Mouse (Mus musculus) forebrain, postnatal 0 days (tissue): Measurements from ENCODE around the gene Utf1. TPM values are rescaled to one million over a fixed set of nuclear protein-coding genes. Genes with fewer than 3 reads are reported as not detected.

Experiments used
- ATAC-seq: fragments of 200-750 bp; cut with Nextera tagmentation; 2 replicates; pipeline ENCODE4 v1.8.0; 2017; ENCODE audit warnings: mild to moderate bottlenecking, moderate library complexity
- DNase-seq: peaks from one replicate; pipeline ENCODE4 v3.0.0-alpha.2; 2015
- H3K27ac ChIP-seq: fragments of 300-500 bp; sonication (generic); 2 replicates; pipeline ENCODE4 v1.5.1; 2014; ENCODE audit warnings: low read depth, mild to moderate bottlenecking, antibody characterized with exemption, low read length, moderate library complexity, mixed read lengths
- H3K27me3 ChIP-seq: fragments of 300-500 bp; sonication (generic); 2 replicates; pipeline ENCODE4 v1.6.1; 2014; ENCODE audit warnings: mild to moderate bottlenecking, low read length, mixed read lengths; ENCODE audit not compliant: insufficient read depth
- H3K36me3 ChIP-seq: fragments of 300-500 bp; sonication (generic); 2 replicates; pipeline ENCODE4 v1.6.1; 2014; ENCODE audit warnings: mild to moderate bottlenecking, moderate library complexity; ENCODE audit not compliant: insufficient read depth
- H3K4me1 ChIP-seq: fragments of 300-500 bp; sonication (generic); 2 replicates; pipeline ENCODE4 v1.6.1; 2014; ENCODE audit warnings: antibody characterized with exemption; ENCODE audit not compliant: insufficient read depth
- H3K4me2 ChIP-seq: fragments of 300-500 bp; sonication (generic); 2 replicates; pipeline ENCODE4 v1.6.1; 2014; ENCODE audit warnings: low read depth, mild to moderate bottlenecking, moderate library complexity
- H3K4me3 ChIP-seq: fragments of 300-500 bp; sonication (generic); 2 replicates; pipeline ENCODE4 v1.5.1; 2014; ENCODE audit warnings: low read depth, low read length, mixed read lengths
- H3K9ac ChIP-seq: fragments of 300-500 bp; sonication (generic); 2 replicates; pipeline ENCODE4 v1.6.1; 2014; ENCODE audit warnings: mild to moderate bottlenecking
- H3K9me3 ChIP-seq: fragments of 300-500 bp; sonication (generic); 2 replicates; pipeline ENCODE4 v1.6.1; 2016; ENCODE audit warnings: low read length
- CTCF ChIP-seq: sonication (generic); IDR thresholded peaks from 2 replicates; pipeline ENCODE4 v1.5.1; 2016; ENCODE audit warnings: antibody characterized with exemption, control low read depth, low read depth
- WGBS: fragments of 180-500 bp; shearing (Covaris S2); extraction: QIAGEN DNeasy Blood & Tissue Kit; methylation state at CpG from one replicate; pipeline ENCODE4 v1.1.7; 2014; 5-methylcytosine and 5-hydroxymethylcytosine counted together
- microRNA counts: library from miRNA; unstranded; fragments of <30 nt; microRNA quantifications from one replicate; lab custom pipeline; 2015
- microRNA-seq, 2 experiments: library from miRNA; unstranded; fragments of <30 nt; microRNA quantifications; one replicate each; pipeline ENCODE4; 2016
- polyA plus RNA-seq: library from polyadenylated mRNA; unstranded; fragments of >200 nt; fragmentation: Nextera tagmentation; extraction: Ambion mirVana; gene quantifications from 2 replicates; pipeline ENCODE4 v1.2.1, GENCODE M21; 2015
- total RNA-seq: library from RNA; depleted of rRNA; stranded (reverse); fragments of >200 nt; gene quantifications from 2 replicates; pipeline ENCODE4 v1.2.3, GENCODE M21; 2014; rRNA removed

Gene Utf1
- total and polyA plus RNA-seq, 2 experiments from 2014 or later: not detected

GRCm38 (mm10) chr7:139994202-139994601 is 50.6 kb downstream of the Utf1 start:
- no peaks in the 10 kb centered on the region for H3K4me1 ChIP-seq
- no peak overlapping the region for H3K4me2 ChIP-seq
- H3K4me3 ChIP-seq: no peak overlapping the region
- H3K27me3 ChIP-seq: no peaks in the 10 kb centered on the region
- no peak overlapping the region for H3K9ac ChIP-seq
- peaks cover 41% of the 10 kb centered on the region for H3K36me3 ChIP-seq
- WGBS: 68% methylated on average over 4 of the region's 4 CpGs
- ATAC-seq (no peak), DNase-seq (no peak)
- no peak overlapping the region for H3K27ac ChIP-seq
- H3K9me3 ChIP-seq: no peaks in the 10 kb centered on the region
- no peak for TF ChIP-seq CTCF

GRCm38 (mm10) chr7:139994676-139995075 is 51.1 kb downstream of the Utf1 start:
- peak; percentile 82 for TF ChIP-seq CTCF
- H3K4me1 ChIP-seq: no peaks in the 10 kb centered on the region
- H3K9ac ChIP-seq: no peak overlapping the region
- no peaks in the 10 kb centered on the region for H3K27me3 ChIP-seq
- no peak overlapping the region for H3K4me2 ChIP-seq
- peak; percentile 87 for ATAC-seq
- WGBS: 30% methylated on average over 3 of the region's 3 CpGs
- no peak overlapping the region for H3K27ac ChIP-seq
- H3K36me3 ChIP-seq: peaks cover 44% of the 10 kb centered on the region
- DNase-seq: peak; percentile 81
- H3K4me3 ChIP-seq: no peak overlapping the region
- no peaks in the 10 kb centered on the region for H3K9me3 ChIP-seq

MicroRNA genes within 50 kb of the gene (microRNA counts, 519-probe panel; counts per million panel counts)
- microRNA mmu-miR-202-3p (lab: Ali Mortazavi, UCI): not detected
- microRNA mmu-miR-202-5p (lab: Ali Mortazavi, UCI): not detected

Small RNAs within 50 kb of the gene (microRNA-seq; reads per million reads assigned to microRNA genes)
- gene Mir202 (0.39 to 2.1 reads per million in 2 experiments), gene Mir7062 (0.24 to 0.77 reads per million in 2 experiments), gene mmu-mir-7686 (0 reads per million in 2 experiments)

Other genes with a start within 250 kb of the Utf1 start
- gene Adgra1, start 109.6 kb upstream of the Utf1 start, total RNA-seq: 12.2 and 17.1 TPM in 2 replicates
- 18.0 and 39.3 TPM in 2 replicates for gene Adgra1, start 109.6 kb upstream of the Utf1 start, polyA plus RNA-seq
- 28.9 and 48.4 TPM in 2 replicates for gene Kndc1, start 49.1 kb upstream of the Utf1 start, total RNA-seq
- 7.1 and 10.0 TPM in 2 replicates for gene Kndc1, start 49.1 kb upstream of the Utf1 start, polyA plus RNA-seq
- 1.6 and 2.7 TPM in 2 replicates for gene 6430531B16Rik, start 35.0 kb downstream of the Utf1 start, total RNA-seq
- 1.3 and 2.0 TPM in 2 replicates for gene 6430531B16Rik, start 35.0 kb downstream of the Utf1 start, polyA plus RNA-seq
- gene Adam8, start 48.8 kb downstream of the Utf1 start, total RNA-seq: 2.6 and 3.4 TPM in 2 replicates
- gene Adam8, start 48.8 kb downstream of the Utf1 start, polyA plus RNA-seq: 0.47 TPM in 2 replicates
- 49.8 and 56.1 TPM in 2 replicates for gene Zfp511, start 92.6 kb downstream of the Utf1 start, total RNA-seq
- 66.1 and 74.3 TPM in 2 replicates for gene Zfp511, start 92.6 kb downstream of the Utf1 start, polyA plus RNA-seq
- 67.3 and 79.8 TPM in 2 replicates for gene Tubgcp2, start 92.9 kb downstream of the Utf1 start, total RNA-seq
- 57.8 and 68.1 TPM in 2 replicates for gene Tubgcp2, start 92.9 kb downstream of the Utf1 start, polyA plus RNA-seq
- 0.48 and 1.2 TPM in 2 replicates for gene Msx3, start 105.3 kb downstream of the Utf1 start, total RNA-seq
- gene Msx3, start 105.3 kb downstream of the Utf1 start, polyA plus RNA-seq: 0.53 and 1.5 TPM in 2 replicates
- 259 and 284 TPM in 2 replicates for gene Caly, start 138.8 kb downstream of the Utf1 start, total RNA-seq
- gene Caly, start 138.8 kb downstream of the Utf1 start, polyA plus RNA-seq: 348 and 396 TPM in 2 replicates
- gene Prap1, start 149.6 kb downstream of the Utf1 start, total RNA-seq: not detected in 2 replicates
- not detected in 2 replicates for gene Prap1, start 149.6 kb downstream of the Utf1 start, polyA plus RNA-seq
- 15.7 and 23.0 TPM in 2 replicates for gene Fuom, start 158.7 kb downstream of the Utf1 start, total RNA-seq
- 26.9 and 28.4 TPM in 2 replicates for gene Fuom, start 158.7 kb downstream of the Utf1 start, polyA plus RNA-seq
- 8.8 and 10.5 TPM in 2 replicates for gene Paox, start 172.0 kb downstream of the Utf1 start, total RNA-seq
- 6.0 and 7.5 TPM in 2 replicates for gene Paox, start 172.0 kb downstream of the Utf1 start, polyA plus RNA-seq
- gene Echs1, start 172.7 kb downstream of the Utf1 start, total RNA-seq: 84.0 and 103 TPM in 2 replicates
- 113 and 116 TPM in 2 replicates for gene Echs1, start 172.7 kb downstream of the Utf1 start, polyA plus RNA-seq
- 14.2 and 15.0 TPM in 2 replicates for gene Mtg1, start 193.8 kb downstream of the Utf1 start, total RNA-seq
- gene Mtg1, start 193.8 kb downstream of the Utf1 start, polyA plus RNA-seq: 33.7 and 35.8 TPM in 2 replicates
- gene Sprn, start 211.1 kb downstream of the Utf1 start, total RNA-seq: 64.0 and 74.4 TPM in 2 replicates
- gene Sprn, start 211.1 kb downstream of the Utf1 start, polyA plus RNA-seq: 32.6 and 43.5 TPM in 2 replicates
- not detected in 2 replicates for gene Olfr522, start 221.0 kb downstream of the Utf1 start, total RNA-seq
- not detected in 2 replicates for gene Olfr522, start 221.0 kb downstream of the Utf1 start, polyA plus RNA-seq
- gene Olfr523, start 229.4 kb downstream of the Utf1 start, total RNA-seq: not detected in 2 replicates
- gene Olfr523, start 229.4 kb downstream of the Utf1 start, polyA plus RNA-seq: not detected in 2 replicates